Mouse (Mus musculus): ENCODE data around the gene Lyl1. TPM values are rescaled to one million over a fixed set of nuclear protein-coding genes. Genes with fewer than 3 reads are reported as not detected.

Gene Lyl1
- total and polyA plus RNA-seq, 2 experiments from 2014 or later = 4.4 to 8.7 TPM

- peak overlapping the region; percentile 81 for H3K27ac ChIP-seq (ENCODE audit: low read depth)
- DNase-seq (ENCODE audit: low spot score) (no peak), ATAC-seq (ENCODE audit: insufficient read depth, low read depth) (no peak)
- H3K9me3 ChIP-seq (replicated peaks; ENCODE audit: control insufficient read depth, low read length) = no peaks in the 10 kb centered on the region
- peak overlapping the region; percentile 44 for H3K4me3 ChIP-seq (ENCODE audit: low read depth, low read length)
- H3K27me3 ChIP-seq (ENCODE audit: control insufficient read depth, insufficient read depth, low read length) = peaks cover 53% of the 10 kb centered on the region
- no peak for TF ChIP-seq CTCF (IDR thresholded peaks at IDR 0.05; ENCODE audit: low read depth)
- TF ChIP-seq EP300 (IDR thresholded peaks at IDR 0.05; ENCODE audit: low read depth) = no peak
- H3K4me2 ChIP-seq (ENCODE audit: low read depth, low read length) = peak overlapping the region; percentile 59
- 73% methylated on average over 9 of the region's 9 CpGs for WGBS
- H3K4me1 ChIP-seq (ENCODE audit: control insufficient read depth, insufficient read depth) = 0 out of 2 replicates have a peak, but pooled peaks cover 3% of the 10 kb centered on the region
- H3K9ac ChIP-seq (replicated peaks; ENCODE audit: low read depth, low read length) = peak overlapping the region; percentile 24
- peaks cover 10% of the 10 kb centered on the region for H3K36me3 ChIP-seq (replicated peaks; ENCODE audit: control insufficient read depth, insufficient read depth, low read length)
These were observed 1.3 kb downstream of the Lyl1 start for GRCm38 (mm10) chr8:84702561-84702960.

- TF ChIP-seq CTCF (IDR thresholded peaks at IDR 0.05; ENCODE audit: low read depth) (no peak), EP300 (IDR thresholded peaks at IDR 0.05; ENCODE audit: low read depth) (no peak)
- Histone ChIP-seq H3K4me1 (ENCODE audit: control insufficient read depth, insufficient read depth) (0 out of 2 replicates have a peak, but pooled peaks cover 3% of the 10 kb centered on the region), H3K27me3 (ENCODE audit: control insufficient read depth, insufficient read depth, low read length) (peaks cover 58% of the 10 kb centered on the region), H3K9ac (replicated peaks; ENCODE audit: low read depth, low read length) (no peak overlapping the region; the same call in 1 of the 2 replicates), H3K9me3 (replicated peaks; ENCODE audit: control insufficient read depth, low read length) (no peaks in the 10 kb centered on the region), H3K4me3 (ENCODE audit: low read depth, low read length) (peak overlapping the region; percentile 44), H3K36me3 (replicated peaks; ENCODE audit: control insufficient read depth, insufficient read depth, low read length) (peaks cover 5% of the 10 kb centered on the region; the same call in 1 of the 2 replicates), H3K4me2 (ENCODE audit: low read depth, low read length) (peak overlapping the region; percentile 59), H3K27ac (ENCODE audit: low read depth) (peak overlapping the region; percentile 8; the same call in 1 of the 2 replicates)
- DNase-seq (ENCODE audit: low spot score) (no peak), ATAC-seq (ENCODE audit: insufficient read depth, low read depth) (no peak)
- 69% methylated on average over 6 of the region's 6 CpGs for WGBS
These were observed 1.8 kb downstream of the Lyl1 start for GRCm38 (mm10) chr8:84702963-84703465.

GRCm38 (mm10) chr8:84703466-84704249, 2.4 kb downstream of the Lyl1 start:
- DNase-seq (ENCODE audit: low spot score) (no peak), ATAC-seq (ENCODE audit: insufficient read depth, low read depth) (no peak)
- Histone ChIP-seq H3K27me3 (ENCODE audit: control insufficient read depth, insufficient read depth, low read length) (peaks cover 63% of the 10 kb centered on the region), H3K4me1 (ENCODE audit: control insufficient read depth, insufficient read depth) (0 out of 2 replicates have a peak, but pooled peaks cover 3% of the 10 kb centered on the region), H3K4me3 (ENCODE audit: low read depth, low read length) (peak overlapping the region; percentile 36), H3K9ac (replicated peaks; ENCODE audit: low read depth, low read length) (peak overlapping the region; percentile 42; the same call in 1 of the 2 replicates), H3K27ac (ENCODE audit: low read depth) (peak overlapping the region; percentile 71), H3K36me3 (replicated peaks; ENCODE audit: control insufficient read depth, insufficient read depth, low read length) (no peaks in the 10 kb centered on the region; the same call in 1 of the 2 replicates), H3K4me2 (ENCODE audit: low read depth, low read length) (peak overlapping the region; percentile 59), H3K9me3 (replicated peaks; ENCODE audit: control insufficient read depth, low read length) (no peaks in the 10 kb centered on the region)
- 19% methylated on average over 38 of the region's 38 CpGs for WGBS
- no peak for TF ChIP-seq EP300 (IDR thresholded peaks at IDR 0.05; ENCODE audit: low read depth)
- TF ChIP-seq CTCF (IDR thresholded peaks at IDR 0.05; ENCODE audit: low read depth) = no peak

- WGBS = 9% methylated on average over 16 of the region's 16 CpGs
- H3K4me1 ChIP-seq (ENCODE audit: control insufficient read depth, insufficient read depth) = 0 out of 2 replicates have a peak, but pooled peaks cover 3% of the 10 kb centered on the region
- H3K36me3 ChIP-seq (replicated peaks; ENCODE audit: control insufficient read depth, insufficient read depth, low read length) = no peaks in the 10 kb centered on the region; the same call in 1 of the 2 replicates
- peak overlapping the region; percentile 59 for H3K4me2 ChIP-seq (ENCODE audit: low read depth, low read length)
- H3K9me3 ChIP-seq (replicated peaks; ENCODE audit: control insufficient read depth, low read length) = no peaks in the 10 kb centered on the region
- H3K4me3 ChIP-seq (ENCODE audit: low read depth, low read length) = peak overlapping the region; percentile 36
- ATAC-seq (ENCODE audit: insufficient read depth, low read depth) (peak; percentile 34), DNase-seq (ENCODE audit: low spot score) (peak; percentile 74)
- H3K9ac ChIP-seq (replicated peaks; ENCODE audit: low read depth, low read length) = peak overlapping the region; percentile 42; the same call in 1 of the 2 replicates
- H3K27me3 ChIP-seq (ENCODE audit: control insufficient read depth, insufficient read depth, low read length) = peaks cover 67% of the 10 kb centered on the region
- peak overlapping the region; percentile 71 for H3K27ac ChIP-seq (ENCODE audit: low read depth)
- TF ChIP-seq CTCF (IDR thresholded peaks at IDR 0.05; ENCODE audit: low read depth) (peak; percentile 66), EP300 (IDR thresholded peaks at IDR 0.05; ENCODE audit: low read depth) (no peak)
These were observed 3.1 kb downstream of the Lyl1 start for GRCm38 (mm10) chr8:84704356-84704755.

- Histone ChIP-seq H3K27ac (ENCODE audit: low read depth) (peak overlapping the region; percentile 71), H3K9ac (replicated peaks; ENCODE audit: low read depth, low read length) (peak overlapping the region; percentile 33), H3K4me3 (ENCODE audit: low read depth, low read length) (peak overlapping the region; percentile 36), H3K27me3 (ENCODE audit: control insufficient read depth, insufficient read depth, low read length) (peaks cover 67% of the 10 kb centered on the region), H3K9me3 (replicated peaks; ENCODE audit: control insufficient read depth, low read length) (no peaks in the 10 kb centered on the region), H3K36me3 (replicated peaks; ENCODE audit: control insufficient read depth, insufficient read depth, low read length) (no peaks in the 10 kb centered on the region; the same call in 1 of the 2 replicates), H3K4me2 (ENCODE audit: low read depth, low read length) (peak overlapping the region; percentile 59), H3K4me1 (ENCODE audit: control insufficient read depth, insufficient read depth) (0 out of 2 replicates have a peak, but pooled peaks cover 3% of the 10 kb centered on the region)
- ATAC-seq (ENCODE audit: insufficient read depth, low read depth) (no peak), DNase-seq (ENCODE audit: low spot score) (no peak)
- TF ChIP-seq EP300 (IDR thresholded peaks at IDR 0.05; ENCODE audit: low read depth) = no peak
- no peak for TF ChIP-seq CTCF (IDR thresholded peaks at IDR 0.05; ENCODE audit: low read depth)
- WGBS = 5% methylated on average over 55 of the region's 61 CpGs
These were observed 3.9 kb downstream of the Lyl1 start for GRCm38 (mm10) chr8:84704867-84705831.
